Mouse (Mus musculus): Measurements from ENCODE around the gene Cwc22.

Cwc22 gene

DNA sequence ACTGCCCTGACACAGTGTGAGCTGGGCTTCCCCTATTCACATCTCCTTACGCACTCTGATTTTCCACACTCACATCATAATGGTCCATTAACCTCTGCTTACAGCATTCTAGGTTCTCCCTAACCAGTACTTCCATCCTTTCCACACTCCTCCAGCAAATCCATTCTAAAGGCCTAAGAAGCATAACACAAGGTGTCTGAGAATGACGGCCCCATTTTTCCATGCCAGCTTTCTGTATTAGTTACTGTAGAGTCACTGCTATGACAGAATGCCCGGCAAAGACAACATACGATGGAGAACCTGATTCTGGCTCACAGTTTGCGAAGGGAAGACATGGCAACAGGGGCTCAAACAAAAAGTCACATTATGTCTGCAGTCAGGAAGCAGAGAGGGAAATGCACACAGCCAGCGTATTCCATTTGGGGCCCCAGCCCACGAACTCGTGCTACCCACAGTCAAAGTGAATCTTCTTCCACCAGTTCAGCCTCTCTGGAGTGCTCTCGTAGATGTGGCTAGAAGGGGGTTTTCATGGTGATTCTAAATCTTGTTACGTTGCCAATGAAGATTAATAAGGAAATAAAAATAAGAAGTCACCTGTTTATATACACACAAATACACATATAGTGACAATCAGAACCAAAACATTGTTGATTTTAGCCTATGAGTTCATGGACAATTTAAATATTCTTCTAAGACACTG, 68.9 kb downstream of the Cwc22 start:
- in situ Hi-C loops (cut with MseI, MboI), result loop anchor here in 1 of 2 experiments (5.0 kb wide), 1 partner anchor 150 kb away; no protein-coding TSS in a partner anchor

DNA sequence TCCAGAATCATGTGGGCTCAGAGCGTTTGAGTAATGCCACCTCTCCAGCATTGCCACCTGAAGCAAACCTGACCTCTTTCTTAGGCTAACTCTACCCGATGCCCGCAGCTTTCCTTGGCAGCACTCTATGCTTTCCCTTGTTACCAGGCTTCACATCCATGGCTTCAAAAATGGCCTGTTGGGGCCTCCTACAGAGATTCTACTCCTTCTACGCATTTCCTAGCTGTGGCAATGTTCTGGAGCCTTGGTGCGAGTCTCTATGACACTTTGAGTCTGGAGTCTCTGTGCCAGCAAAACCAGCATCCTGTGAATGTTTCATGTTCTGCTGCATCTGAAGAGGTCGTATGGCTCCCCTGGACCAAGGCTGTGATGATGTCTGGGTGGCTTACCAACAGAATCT, 69.8 kb downstream of the Cwc22 start:
- in situ Hi-C loops (cut with MseI, MboI), result loop anchor here in 1 of 2 experiments (5.0 kb wide), 1 partner anchor 151 kb away; no protein-coding TSS in a partner anchor

DNA sequence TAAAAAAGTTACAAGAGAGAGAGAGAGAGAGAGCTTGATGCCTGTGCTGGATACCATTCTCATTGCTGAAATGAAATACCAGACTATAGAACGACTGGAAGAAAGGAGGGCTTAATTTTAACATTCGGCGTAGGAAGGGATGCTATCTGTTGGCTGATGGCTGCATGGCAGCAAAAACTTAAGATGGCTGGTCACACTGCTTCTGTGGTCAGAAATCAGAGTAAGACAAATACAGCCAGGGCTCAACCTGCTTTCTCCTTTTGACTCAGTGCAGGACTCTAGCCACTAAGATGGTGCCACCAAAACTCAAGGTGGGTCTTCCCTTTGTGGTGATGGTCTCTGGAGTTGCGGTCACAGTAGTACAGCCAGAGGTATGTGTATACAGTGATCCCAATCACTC, 70.7 kb downstream of the Cwc22 start:
- in situ Hi-C loops (cut with MseI, MboI), result loop anchor here in 1 of 2 experiments (5.0 kb wide), 1 partner anchor 152 kb away; no protein-coding TSS in a partner anchor

DNA sequence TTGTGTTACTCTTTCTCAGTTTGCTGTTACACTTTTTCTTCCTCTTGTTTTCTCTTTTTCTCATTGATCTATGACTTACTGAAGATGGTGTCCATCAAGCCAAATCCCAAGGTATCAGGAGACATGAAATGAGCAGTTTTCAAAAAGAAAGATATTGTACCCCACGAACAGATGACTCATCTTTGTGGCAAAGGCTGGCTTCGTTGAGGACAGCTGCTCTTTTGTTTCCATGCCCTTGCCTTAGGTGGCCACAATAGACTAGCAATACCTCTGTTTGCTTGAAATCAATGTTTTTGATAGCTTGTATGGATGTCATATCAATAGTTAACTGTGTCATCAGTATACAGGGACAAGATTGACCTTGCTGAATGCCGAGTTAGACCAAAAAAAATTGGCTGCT, 71.5 kb downstream of the Cwc22 start:
- in situ Hi-C loops (cut with MseI, MboI), result loop anchor here (5.0 kb wide), 2 partner anchors 148 to 153 kb away; no protein-coding TSS in a partner anchor

DNA sequence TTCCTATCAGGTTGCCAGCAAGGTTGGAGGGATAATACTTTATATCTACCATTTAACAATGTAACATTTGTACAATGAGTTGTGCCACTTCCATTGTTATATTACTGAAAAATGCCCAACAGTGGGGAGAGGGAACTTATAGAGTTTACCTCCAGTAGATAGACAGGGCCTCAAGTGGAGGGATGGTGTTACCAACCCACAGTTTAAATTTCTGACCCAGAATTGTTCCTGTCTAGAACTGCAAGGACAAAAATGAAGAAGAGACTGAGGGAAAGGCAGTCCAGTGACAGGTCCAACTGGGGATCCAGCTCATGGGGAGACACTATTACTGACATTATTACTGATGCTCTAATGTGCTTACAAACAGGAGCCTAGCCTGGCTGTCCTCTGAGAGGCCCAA, 72.4 kb downstream of the Cwc22 start:
- in situ Hi-C loops (cut with MseI, MboI), result loop anchor here in 1 of 2 experiments (5.0 kb wide), 1 partner anchor 148 kb away; no protein-coding TSS in a partner anchor

DNA sequence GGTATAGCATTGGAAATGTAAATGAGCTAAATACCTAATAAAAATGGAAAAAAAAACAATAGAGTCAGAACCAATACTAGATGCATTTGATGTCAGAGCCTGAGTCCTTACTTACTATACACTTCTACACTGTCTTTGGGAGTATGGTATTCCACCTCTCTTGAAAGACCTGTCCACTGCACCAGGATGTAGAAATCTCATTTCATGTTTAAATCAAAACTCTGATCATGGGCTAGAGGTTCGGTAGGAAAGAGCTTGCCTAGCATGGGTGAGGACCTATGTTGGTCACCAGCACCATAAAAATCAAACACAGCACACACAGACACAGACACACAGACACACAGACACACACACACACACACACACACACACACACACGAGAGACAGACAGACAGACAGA, 73.5 kb downstream of the Cwc22 start:
- in situ Hi-C loops (cut with MseI, MboI), result loop anchor here in 1 of 2 experiments (5.0 kb wide), 1 partner anchor 150 kb away; no protein-coding TSS in a partner anchor

DNA sequence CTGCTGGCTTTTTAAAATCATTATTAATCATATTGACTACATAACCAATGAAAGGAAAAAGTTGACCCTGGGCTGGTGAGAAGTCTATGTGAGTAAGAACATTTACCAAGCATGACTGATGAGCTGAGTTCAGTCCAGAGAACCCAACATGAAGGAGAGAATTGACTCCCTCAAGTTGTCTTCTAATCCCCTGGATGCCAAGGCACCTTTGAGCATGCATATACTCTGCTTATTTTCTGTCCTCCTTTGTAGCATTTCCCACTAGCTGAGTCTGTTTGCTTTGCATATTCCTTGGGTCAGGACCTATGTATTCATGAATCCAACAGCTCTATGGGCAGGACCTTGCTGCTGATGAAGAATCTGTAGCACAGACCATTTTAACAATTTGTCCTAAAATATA, 75.0 kb downstream of the Cwc22 start:
- in situ Hi-C loops (cut with MseI, MboI), result loop anchor here in 1 of 2 experiments (5.0 kb wide), 1 partner anchor 151 kb away; no protein-coding TSS in a partner anchor

DNA sequence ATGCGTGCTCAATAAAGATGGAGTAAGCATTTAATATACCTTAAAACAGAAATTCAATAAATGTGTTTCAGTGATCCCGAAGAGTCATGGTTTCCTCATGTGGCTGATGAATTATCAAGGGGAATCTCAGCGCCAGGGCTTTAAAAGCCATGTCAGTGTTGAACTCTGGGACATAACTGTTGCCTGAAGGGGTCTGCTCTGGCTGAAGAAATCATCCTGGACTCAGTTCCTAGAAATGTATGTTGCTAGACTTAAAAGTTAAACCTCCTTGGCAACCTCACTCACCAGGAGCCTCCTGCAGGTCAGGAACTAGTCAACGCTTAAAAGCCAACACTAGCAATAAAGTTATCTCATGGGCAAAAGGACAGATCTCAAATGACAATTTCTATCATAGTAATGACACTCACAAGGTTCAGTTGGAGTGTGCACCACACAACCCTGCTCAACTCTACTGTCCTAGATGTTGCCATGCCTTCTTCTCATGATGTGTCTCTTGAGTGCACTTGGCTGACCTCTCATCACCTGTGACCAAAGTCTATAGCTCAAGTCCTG, 76.4 kb downstream of the Cwc22 start:
- in situ Hi-C loops (cut with MseI, MboI), result loop anchor here in 1 of 2 experiments (5.0 kb wide), 1 partner anchor 152 kb away; no protein-coding TSS in a partner anchor

DNA sequence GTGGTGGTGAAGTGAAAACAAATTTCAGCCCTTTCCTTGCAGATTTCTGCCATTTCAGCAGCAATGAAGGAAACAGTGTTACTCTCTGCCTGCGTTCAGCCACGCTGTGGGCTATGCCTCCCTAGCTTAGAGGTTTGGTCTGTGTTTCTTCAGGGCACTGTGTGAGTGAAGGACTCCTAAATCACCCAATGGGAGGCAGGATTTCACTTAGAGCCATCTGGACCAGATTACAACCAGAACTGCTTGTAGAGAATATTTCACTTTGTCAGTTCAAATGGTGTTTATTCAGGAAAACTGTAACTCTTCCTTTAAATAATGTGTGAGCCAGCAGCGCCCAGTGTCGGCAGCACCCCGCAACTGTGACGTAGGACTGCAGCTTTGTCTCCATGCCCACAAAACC, 82.2 kb downstream of the Cwc22 start:
- in situ Hi-C loops (cut with MseI, MboI), result no loop called here

DNA sequence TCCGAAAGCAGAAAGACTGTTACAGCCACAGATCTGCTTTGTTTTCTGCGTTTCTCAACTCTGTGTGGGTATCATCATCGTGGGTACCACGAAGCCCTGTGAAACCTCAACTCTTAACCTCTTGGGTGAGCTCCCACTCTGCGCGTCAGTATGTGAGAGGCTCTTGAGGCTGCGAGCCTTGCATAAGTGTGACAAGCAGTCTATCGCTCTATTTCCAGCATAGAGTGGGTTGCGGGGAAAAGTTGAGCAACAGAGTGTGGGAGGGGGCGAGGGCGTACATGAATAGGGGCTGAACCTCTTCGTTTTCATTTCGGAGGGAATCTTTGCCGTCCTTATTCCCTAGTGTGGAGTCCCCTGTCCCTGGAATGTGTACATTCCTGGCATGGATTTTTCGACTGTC, 82.7 kb downstream of the Cwc22 start:
- in situ Hi-C loops (cut with MseI, MboI), result no loop called here

DNA sequence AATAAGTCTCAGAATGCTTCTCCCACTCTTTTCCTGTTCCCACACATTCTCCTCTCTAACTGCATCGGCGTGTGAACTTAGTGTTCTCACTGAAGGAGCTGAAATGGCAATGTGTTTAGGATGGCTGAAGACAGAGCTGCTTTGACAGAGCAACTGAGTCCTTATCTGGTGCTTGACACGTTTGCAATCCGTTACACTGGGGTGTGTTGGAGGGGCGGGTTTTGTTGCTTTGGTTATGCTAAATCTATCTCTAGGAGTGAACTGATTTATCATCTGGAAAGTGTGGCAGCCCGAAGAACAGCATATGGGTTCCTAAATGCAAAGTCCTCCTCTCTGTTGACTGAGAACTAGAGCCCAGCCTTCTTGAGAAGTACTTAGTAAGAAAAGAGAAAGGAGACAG, 104.7 kb downstream of the Cwc22 start:
- in situ Hi-C loops (cut with MseI, MboI), result no loop called here

DNA sequence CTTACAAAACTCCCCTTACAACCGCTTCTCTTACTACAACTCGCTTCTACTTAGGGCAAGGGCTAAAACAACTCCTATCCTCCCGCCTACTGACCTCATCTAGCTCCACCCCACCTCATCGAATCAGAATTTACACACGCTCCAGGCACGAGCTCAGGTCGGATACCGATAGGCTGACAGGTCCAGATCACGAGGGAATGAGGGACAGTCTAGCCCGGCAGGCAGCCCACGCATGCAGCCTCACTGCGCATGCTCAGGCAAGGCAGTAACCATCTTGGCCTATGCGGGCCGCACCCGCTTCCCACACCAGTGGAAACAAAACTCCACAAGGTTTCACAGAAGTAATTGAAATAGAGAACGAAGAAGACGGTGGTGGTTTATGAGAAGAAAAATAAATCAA, 106.6 kb downstream of the Cwc22 start:
- in situ Hi-C loops (cut with MseI, MboI), result no loop called here

DNA sequence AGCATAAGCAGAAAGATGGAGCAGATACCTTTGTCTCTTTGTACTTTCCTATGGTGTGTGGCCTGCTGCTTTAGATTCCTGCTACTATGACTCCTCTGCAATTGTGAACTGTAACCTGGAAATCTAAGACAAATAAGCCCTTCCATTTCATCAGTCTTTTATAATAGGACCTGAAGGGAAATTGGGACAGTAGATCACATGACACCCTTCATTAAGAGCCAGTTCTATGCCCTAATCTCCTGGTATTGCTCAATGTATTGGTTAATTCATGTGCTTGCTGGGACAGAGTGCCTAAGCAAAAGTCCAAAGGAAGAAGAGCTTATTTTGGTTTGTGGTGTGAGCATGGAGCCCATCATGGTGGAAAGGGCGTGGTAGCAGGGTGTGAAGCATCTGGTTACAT, 107.5 kb downstream of the Cwc22 start:
- in situ Hi-C loops (cut with MseI, MboI), result no loop called here

DNA sequence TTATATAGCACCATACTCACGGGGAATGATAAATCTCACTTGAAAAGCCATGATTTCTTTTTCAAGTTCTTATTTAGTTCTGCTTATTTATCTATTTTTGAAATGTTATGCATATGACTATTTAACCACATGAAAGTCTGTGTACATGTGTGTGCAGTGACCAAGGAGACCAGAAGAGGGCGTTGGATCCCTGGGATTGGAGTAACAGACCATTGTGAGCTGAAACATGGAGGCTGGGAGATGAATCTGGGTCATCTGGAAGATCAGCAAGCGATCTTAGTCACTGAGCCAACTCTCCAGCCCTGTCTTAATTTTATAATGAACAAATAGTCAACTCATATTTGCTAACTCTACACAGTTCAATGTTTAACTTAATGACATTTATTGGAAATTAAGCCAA, 110.4 kb downstream of the Cwc22 start:
- in situ Hi-C loops (cut with MseI, MboI), result no loop called here

Measured in mouse trophoblast stem cell (cell line).